Mouse (Mus musculus): ENCODE data around the gene Ctsw.

DNA sequence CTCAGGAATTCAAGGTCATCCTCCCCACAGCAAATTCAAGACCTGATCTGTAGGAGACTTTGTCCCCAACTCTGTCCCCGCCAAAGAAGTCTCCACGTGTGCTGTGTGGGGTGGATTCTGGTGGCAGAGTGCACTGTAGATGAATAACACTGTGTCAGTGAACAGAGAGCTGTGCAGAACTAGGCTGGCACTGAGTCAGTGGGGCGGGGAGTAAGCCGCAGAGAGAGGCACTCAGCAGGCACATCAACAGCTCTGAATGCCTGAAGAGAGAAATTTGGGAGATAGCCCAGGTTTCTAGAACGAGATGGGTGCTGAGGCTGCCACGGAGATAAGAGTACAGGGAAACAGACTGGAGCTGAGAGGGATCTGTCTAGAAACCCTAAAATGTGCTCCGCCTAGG lies 9.3 kb downstream of the Ctsw start:
- no peak for TF ChIP-seq CTCF (IDR thresholded peaks at IDR 0.05; ENCODE audit: low read depth, low read length)
- TF ChIP-seq POLR2A (IDR thresholded peaks at IDR 0.05; ENCODE audit: extremely low read depth, insufficient read depth, low read length), result no peak
